Mouse (Mus musculus) hindbrain, embryonic 16.5 days (tissue): ENCODE measurements at regions not wholly inside any gene's neighbourhood (a gene's known extent, or its start where the extent isn't known, plus 50 kb on each side); places are given as distances from the start of the nearest gene placed in this dataset.

ENCODE experiments used
- ATAC-seq: fragments of 200-750 bp; cut with Nextera tagmentation; 2 replicates; pipeline ENCODE4 v1.8.0; 2017; ENCODE audit warnings: moderate TSS enrichment, moderate library complexity
- H3K27ac ChIP-seq: fragments of 300-500 bp; sonication (generic); 2 replicates; pipeline ENCODE4 v1.5.1; 2014; ENCODE audit warnings: low read depth, mild to moderate bottlenecking, control low read depth, low read length, moderate library complexity
- H3K27me3 ChIP-seq: fragments of 300-500 bp; sonication (generic); replicated peaks from 2 replicates; pipeline ENCODE4 v1.6.1; 2014; ENCODE audit warnings: low read length; ENCODE audit not compliant: control insufficient read depth, insufficient read depth
- H3K36me3 ChIP-seq: fragments of 300-500 bp; sonication (generic); 2 replicates; pipeline ENCODE4 v1.6.1; 2014; ENCODE audit warnings: mild to moderate bottlenecking, low read length, moderate library complexity, mixed read lengths; ENCODE audit not compliant: control insufficient read depth, insufficient read depth
- H3K4me1 ChIP-seq: fragments of 300-500 bp; sonication (generic); 2 replicates; pipeline ENCODE4 v1.6.1; 2014; ENCODE audit warnings: low read depth, low read length; ENCODE audit not compliant: control insufficient read depth, insufficient read depth
- H3K4me2 ChIP-seq: fragments of 300-500 bp; sonication (generic); 2 replicates; pipeline ENCODE4 v1.6.1; 2014; ENCODE audit warnings: mild to moderate bottlenecking, low read length, control low read depth, moderate library complexity
- H3K4me3 ChIP-seq: fragments of 300-500 bp; sonication (generic); 2 replicates; pipeline ENCODE4 v1.5.1; 2014; ENCODE audit warnings: mild to moderate bottlenecking, low read length, control low read depth, moderate library complexity
- H3K9ac ChIP-seq: fragments of 300-500 bp; sonication (generic); 2 replicates; pipeline ENCODE4 v1.6.1; 2014; ENCODE audit warnings: low read depth, mild to moderate bottlenecking, control low read depth, low read length, moderate library complexity
- H3K9me3 ChIP-seq: fragments of 300-500 bp; sonication (generic); 2 replicates; pipeline ENCODE4 v1.6.1; 2014; ENCODE audit warnings: mild to moderate bottlenecking, low read length, moderate library complexity; ENCODE audit not compliant: control insufficient read depth
- WGBS: fragments of 180-500 bp; shearing (Covaris S2); extraction: QIAGEN DNeasy Blood & Tissue Kit; methylation state at CpG from one replicate; pipeline ENCODE4 v1.1.7; 2014; 5-methylcytosine and 5-hydroxymethylcytosine counted together

GRCm38 (mm10) chr5:37903861-37904260 is 79.5 kb upstream of the Msx1 start:
- peaks cover 2% of the 10 kb centered on the region; the same call in 1 of the 2 replicates for H3K4me1 ChIP-seq
- no peak overlapping the region for H3K4me3 ChIP-seq
- no peak for ATAC-seq
- no peak overlapping the region for H3K9ac ChIP-seq
- peaks cover 34% of the 10 kb centered on the region for H3K27me3 ChIP-seq
- WGBS: 77% methylated on average over 3 of the region's 3 CpGs
- H3K9me3 ChIP-seq: no peaks in the 10 kb centered on the region
- H3K27ac ChIP-seq: no peak overlapping the region
- no peak overlapping the region for H3K4me2 ChIP-seq
- H3K36me3 ChIP-seq: no peaks in the 10 kb centered on the region

- H3K9ac ChIP-seq: no peak overlapping the region
- H3K36me3 ChIP-seq: no peaks in the 10 kb centered on the region
- H3K4me1 ChIP-seq: peaks cover 2% of the 10 kb centered on the region; the same call in 1 of the 2 replicates
- WGBS: 84% methylated on average over 2 of the region's 2 CpGs
- no peaks in the 10 kb centered on the region for H3K9me3 ChIP-seq
- H3K4me2 ChIP-seq: no peak overlapping the region
- H3K27ac ChIP-seq: no peak overlapping the region
- ATAC-seq: no peak
- peaks cover 34% of the 10 kb centered on the region for H3K27me3 ChIP-seq
- H3K4me3 ChIP-seq: no peak overlapping the region
Observed at GRCm38 (mm10) chr5:37902741-37903140, 78.4 kb upstream of the Msx1 start.

GRCm38 (mm10) chr5:37901861-37902291 is 77.5 kb upstream of the Msx1 start:
- no peak for ATAC-seq
- no peaks in the 10 kb centered on the region for H3K36me3 ChIP-seq
- H3K27ac ChIP-seq: no peak overlapping the region
- peaks cover 2% of the 10 kb centered on the region for H3K4me1 ChIP-seq
- peaks cover 39% of the 10 kb centered on the region for H3K27me3 ChIP-seq
- under 1% methylated on average over 16 of the region's 16 CpGs for WGBS
- no peaks in the 10 kb centered on the region for H3K9me3 ChIP-seq
- no peak overlapping the region for H3K4me3 ChIP-seq
- no peak overlapping the region for H3K9ac ChIP-seq
- peak overlapping the region; percentile 37; the same call in 1 of the 2 replicates for H3K4me2 ChIP-seq

- Histone ChIP-seq H3K9ac (no peak overlapping the region), H3K4me2 (no peak overlapping the region), H3K4me1 (peaks cover 13% of the 10 kb centered on the region), H3K27me3 (peaks cover 53% of the 10 kb centered on the region), H3K36me3 (no peaks in the 10 kb centered on the region), H3K4me3 (no peak overlapping the region), H3K9me3 (no peaks in the 10 kb centered on the region), H3K27ac (peak overlapping the region; percentile 17; the same call in 1 of the 2 replicates)
- 24% methylated on average over 12 of the region's 12 CpGs for WGBS
- peak; percentile 63; the same call in 1 of the 2 replicates for ATAC-seq
Observed at GRCm38 (mm10) chr5:37898041-37898615, 73.7 kb upstream of the Msx1 start.

- H3K27me3 ChIP-seq: peaks cover 53% of the 10 kb centered on the region
- H3K4me3 ChIP-seq: no peak overlapping the region
- WGBS: 32% methylated on average over 6 of the region's 6 CpGs
- H3K27ac ChIP-seq: no peak overlapping the region
- H3K9me3 ChIP-seq: no peaks in the 10 kb centered on the region
- H3K4me2 ChIP-seq: no peak overlapping the region
- no peak overlapping the region for H3K9ac ChIP-seq
- peaks cover 13% of the 10 kb centered on the region for H3K4me1 ChIP-seq
- ATAC-seq: no peak
- no peaks in the 10 kb centered on the region for H3K36me3 ChIP-seq
Observed at GRCm38 (mm10) chr5:37897501-37897900, 73.1 kb upstream of the Msx1 start.

- Histone ChIP-seq H3K27ac (no peak overlapping the region), H3K4me2 (no peak overlapping the region), H3K9me3 (no peaks in the 10 kb centered on the region), H3K36me3 (no peaks in the 10 kb centered on the region), H3K4me1 (peaks cover 11% of the 10 kb centered on the region), H3K9ac (no peak overlapping the region), H3K4me3 (no peak overlapping the region), H3K27me3 (peaks cover 52% of the 10 kb centered on the region)
- no peak; the same call in 1 of the 2 replicates for ATAC-seq
- WGBS: 6% methylated on average over 19 of the region's 19 CpGs
Observed at GRCm38 (mm10) chr5:37895441-37896336, 71.3 kb upstream of the Msx1 start.

GRCm38 (mm10) chr5:37893639-37894550 is 69.5 kb upstream of the Msx1 start:
- no peaks in the 10 kb centered on the region for H3K9me3 ChIP-seq
- peak overlapping the region; percentile 45 for H3K9ac ChIP-seq
- peaks cover 11% of the 10 kb centered on the region for H3K4me1 ChIP-seq
- H3K4me3 ChIP-seq: peak overlapping the region; percentile 29
- H3K36me3 ChIP-seq: no peaks in the 10 kb centered on the region
- WGBS: 4% methylated on average over 36 of the region's 36 CpGs
- peak overlapping the region; percentile 55 for H3K4me2 ChIP-seq
- ATAC-seq: no peak
- no peak overlapping the region for H3K27ac ChIP-seq
- peaks cover 46% of the 10 kb centered on the region for H3K27me3 ChIP-seq

DNA sequence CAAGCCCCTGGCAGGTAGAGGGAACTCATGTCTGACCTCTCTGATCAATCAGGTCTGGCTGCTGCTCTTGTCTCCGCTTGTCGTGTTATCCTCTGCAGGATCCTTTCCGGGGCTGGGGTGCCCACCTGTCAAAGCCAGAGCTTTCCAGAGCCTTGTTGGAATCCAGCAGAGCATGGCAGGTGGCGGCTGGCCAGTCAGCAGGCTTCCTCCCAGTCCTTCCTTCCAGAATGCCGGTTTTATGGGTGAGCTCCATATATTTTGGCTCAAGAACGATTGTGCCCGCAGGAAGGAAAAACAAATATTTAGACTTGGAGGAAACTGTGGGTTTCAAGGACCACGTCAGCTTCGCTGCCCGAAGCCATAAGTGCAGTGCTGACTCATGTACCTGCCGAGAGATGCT is 66.3 kb upstream of the Msx1 start:
- Histone ChIP-seq H3K9me3 (no peaks in the 10 kb centered on the region), H3K27me3 (peaks cover 47% of the 10 kb centered on the region), H3K36me3 (no peaks in the 10 kb centered on the region), H3K27ac (no peak overlapping the region), H3K9ac (no peak overlapping the region), H3K4me2 (no peak overlapping the region), H3K4me1 (peaks cover 6% of the 10 kb centered on the region), H3K4me3 (no peak overlapping the region)
- no peak for ATAC-seq
- WGBS: 57% methylated on average over 11 of the region's 11 CpGs
